Mouse (Mus musculus) embryonic fibroblast, embryonic 13.5 days (primary cell): ENCODE results near the gene Dnajc3. TPM values are rescaled to one million over a fixed set of nuclear protein-coding genes. Genes with fewer than 3 reads are reported as not detected.

Experiments used
- H3K27ac ChIP-seq: 2 replicates; pipeline ENCODE4 v1.5.1; 2012; ENCODE audit warnings: low read length, control low read depth, inconsistent platforms; ENCODE audit not compliant: insufficient read depth
- H3K4me1 ChIP-seq: 2 replicates; pipeline ENCODE4 v1.6.1; 2011; ENCODE audit warnings: low read length; ENCODE audit not compliant: control insufficient read depth, insufficient read depth
- H3K4me3 ChIP-seq: 2 replicates; pipeline ENCODE4 v1.5.1; 2011; ENCODE audit warnings: mild to moderate bottlenecking, control low read depth, low read length; ENCODE audit not compliant: insufficient read depth
- CTCF ChIP-seq: IDR thresholded peaks from 2 replicates; pipeline ENCODE4 v1.5.1; 2011; ENCODE audit warnings: mild to moderate bottlenecking, control low read depth, low read length, moderate library complexity, borderline replicate concordance; ENCODE audit not compliant: insufficient read depth
- POLR2A ChIP-seq: IDR thresholded peaks from 2 replicates; pipeline ENCODE4 v1.6.1; 2011; ENCODE audit warnings: low read depth, mild to moderate bottlenecking, control low read depth, low read length, moderate library complexity
- polyA plus RNA-seq: library from polyadenylated mRNA; stranded (reverse); fragments of >200 nt; gene quantifications from 2 replicates; pipeline ENCODE4 v1.2.4, GENCODE M21; 2011; ENCODE audit warnings: low read depth; ENCODE audit not compliant: missing spikeins, insufficient read length

Dnajc3 gene
- polyA plus RNA-seq, 1 experiment: 54.3 TPM

GRCm38 (mm10) chr14:118910332-118911222 is 27.2 kb upstream of the Dnajc3 start:
- no peak for TF ChIP-seq POLR2A
- TF ChIP-seq CTCF: peak; percentile 35; the same call in 1 of the 2 replicates
- Histone ChIP-seq H3K27ac (no peak overlapping the region), H3K4me3 (no peak overlapping the region), H3K4me1 (no peaks in the 10 kb centered on the region)

- no peak for TF ChIP-seq CTCF
- TF ChIP-seq POLR2A: no peak
- no peak overlapping the region for H3K27ac ChIP-seq
- H3K4me1 ChIP-seq: no peaks in the 10 kb centered on the region
- H3K4me3 ChIP-seq: no peak overlapping the region
Observed at GRCm38 (mm10) chr14:118911521-118911920, 26.3 kb upstream of the Dnajc3 start.

- Histone ChIP-seq H3K4me3 (no peak overlapping the region), H3K27ac (no peak overlapping the region), H3K4me1 (no peaks in the 10 kb centered on the region)
- no peak for TF ChIP-seq POLR2A
- TF ChIP-seq CTCF: no peak
Observed at GRCm38 (mm10) chr14:118913651-118914050, 24.1 kb upstream of the Dnajc3 start.

- Histone ChIP-seq H3K4me1 (peaks cover 3% of the 10 kb centered on the region), H3K4me3 (no peak overlapping the region), H3K27ac (no peak overlapping the region)
- TF ChIP-seq CTCF (no peak), POLR2A (no peak)
Observed at GRCm38 (mm10) chr14:118919025-118919424, 18.8 kb upstream of the Dnajc3 start.

- Histone ChIP-seq H3K27ac (no peak overlapping the region), H3K4me3 (no peak overlapping the region), H3K4me1 (peaks cover 3% of the 10 kb centered on the region)
- TF ChIP-seq POLR2A (no peak), CTCF (no peak)
Observed at GRCm38 (mm10) chr14:118920654-118921053, 17.1 kb upstream of the Dnajc3 start.

GRCm38 (mm10) chr14:118922251-118922650 is 15.5 kb upstream of the Dnajc3 start:
- no peak for TF ChIP-seq POLR2A
- no peak for TF ChIP-seq CTCF
- 0 out of 2 replicates have a peak overlapping the region, but pooled peaks have one; percentile 8 for H3K4me3 ChIP-seq

GRCm38 (mm10) chr14:118922667-118923184 is 15.1 kb upstream of the Dnajc3 start:
- TF ChIP-seq POLR2A (no peak), CTCF (no peak)
- H3K4me1 ChIP-seq: peaks cover 3% of the 10 kb centered on the region
- no peak overlapping the region for H3K27ac ChIP-seq
- peak overlapping the region; percentile 11; the same call in 1 of the 2 replicates for H3K4me3 ChIP-seq

More at GRCm38 (mm10) chr14:118922251-118922650, 15.5 kb upstream of the Dnajc3 start:
- peaks cover 3% of the 10 kb centered on the region for H3K4me1 ChIP-seq
- H3K27ac ChIP-seq: no peak overlapping the region

GRCm38 (mm10) chr14:118924673-118925615 is 12.8 kb upstream of the Dnajc3 start, which contains the start of gene Dzip1:
Gene Dzip1, minus strand, starts transcription at chr14:118925460.
- peaks cover 3% of the 10 kb centered on the region for H3K4me1 ChIP-seq
- peak within 1 kb of the TSS; percentile 82 for H3K27ac ChIP-seq
- peak within 1 kb of the TSS; percentile 76 for H3K4me3 ChIP-seq
- peak; percentile 53; the same call in 1 of the 2 replicates for TF ChIP-seq POLR2A
- no peak for TF ChIP-seq CTCF

- no peak for TF ChIP-seq CTCF
- no peak for TF ChIP-seq POLR2A
- H3K4me1 ChIP-seq: peaks cover 8% of the 10 kb centered on the region
- no peak overlapping the region for H3K27ac ChIP-seq
- no peak overlapping the region for H3K4me3 ChIP-seq
Observed at GRCm38 (mm10) chr14:118928565-118928964, 9.2 kb upstream of the Dnajc3 start.
